Mouse (Mus musculus): Measurements from ENCODE around the gene Ccer2. TPM values are rescaled to one million over a fixed set of nuclear protein-coding genes. Genes with fewer than 3 reads are reported as not detected.
A peak's percentile ranks its signal among the peaks of the same experiment; 100 is the strongest.

The Ccer2 gene
- polyA plus RNA-seq, 1 experiment from 2014 or later = not detected

DNA sequence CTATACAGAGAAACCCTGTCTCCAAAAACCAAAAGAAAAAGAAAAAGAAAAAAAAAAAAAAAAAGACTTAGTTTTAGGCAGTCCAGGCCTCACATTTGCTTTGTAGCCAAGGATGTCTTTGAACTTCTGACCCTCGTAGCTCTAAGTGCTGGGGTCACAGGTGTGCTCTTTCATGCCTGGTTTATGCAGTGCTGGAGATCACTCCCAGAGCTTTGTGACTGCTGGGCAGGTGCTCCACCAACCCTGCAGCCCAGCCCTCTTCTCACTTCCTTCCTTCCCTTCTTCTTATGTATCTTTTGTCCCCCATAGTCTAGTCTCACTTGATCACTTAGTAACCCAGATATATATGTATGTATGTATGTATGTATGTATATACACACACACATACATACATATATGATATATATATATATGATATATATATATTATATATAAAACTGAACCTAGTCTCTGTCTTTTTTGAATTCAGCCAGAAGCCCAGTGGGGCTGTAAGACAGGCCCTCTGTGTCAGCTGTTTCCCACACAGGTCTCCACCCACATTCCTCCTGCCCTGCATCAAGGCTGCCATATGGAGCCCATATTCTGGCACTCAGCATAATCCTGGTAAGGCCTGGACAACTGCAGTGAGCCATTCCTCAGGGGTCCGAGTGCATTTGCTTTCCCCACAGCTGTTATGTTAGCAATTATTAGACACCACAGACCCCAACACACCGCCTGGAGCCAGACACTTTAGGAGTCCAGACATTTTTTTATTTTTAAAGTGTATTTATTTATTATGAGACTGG is 35.0 kb upstream of the Ccer2 start:
- no peak overlapping the region for H3K27ac ChIP-seq (ENCODE audit: low read length)
- WGBS (ENCODE audit: insufficient replicate concordance) = 69% methylated on average over 3 of the region's 3 CpGs
- no peak overlapping the region for H3K4me2 ChIP-seq (ENCODE audit: low read depth, low read length)
- no peaks in the 10 kb centered on the region for H3K36me3 ChIP-seq (ENCODE audit: control insufficient read depth, insufficient read depth)
- H3K4me3 ChIP-seq (ENCODE audit: low read depth, low read length) = no peak overlapping the region
- H3K9ac ChIP-seq (ENCODE audit: low read depth, low read length) = no peak overlapping the region
- ATAC-seq (ENCODE audit: low read depth) = no peak
- H3K4me1 ChIP-seq (ENCODE audit: control insufficient read depth, low read depth, low read length) = no peaks in the 10 kb centered on the region
- H3K27me3 ChIP-seq (ENCODE audit: control insufficient read depth, insufficient read depth, low read depth, low read length) = no peaks in the 10 kb centered on the region
- H3K9me3 ChIP-seq (replicated peaks; ENCODE audit: control insufficient read depth, low read length) = no peaks in the 10 kb centered on the region

DNA sequence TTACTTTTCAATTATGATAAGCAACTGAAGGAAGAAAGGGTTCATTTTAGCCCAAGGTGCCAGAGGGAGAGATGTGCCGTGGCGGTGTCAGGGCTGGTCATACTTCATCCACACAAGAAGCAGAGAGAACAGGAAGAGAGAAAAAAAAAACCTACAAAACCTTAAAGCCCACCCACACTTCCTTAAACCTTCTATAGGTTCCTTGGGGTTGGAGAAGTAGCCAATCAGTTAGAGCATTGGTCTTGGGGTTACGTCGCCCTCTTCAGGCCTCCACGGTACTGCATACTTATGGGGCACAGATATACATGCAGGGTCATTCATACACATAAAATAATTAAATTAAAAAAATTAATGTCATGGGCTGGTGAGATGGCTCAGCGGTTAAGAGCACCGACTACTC is 33.9 kb upstream of the Ccer2 start:
- 82% methylated on average over 7 of the region's 7 CpGs for WGBS (ENCODE audit: insufficient replicate concordance)
- Histone ChIP-seq H3K27ac (ENCODE audit: low read length) (no peak overlapping the region), H3K9me3 (replicated peaks; ENCODE audit: control insufficient read depth, low read length) (no peaks in the 10 kb centered on the region), H3K27me3 (ENCODE audit: control insufficient read depth, insufficient read depth, low read depth, low read length) (no peaks in the 10 kb centered on the region), H3K4me2 (ENCODE audit: low read depth, low read length) (no peak overlapping the region), H3K4me1 (ENCODE audit: control insufficient read depth, low read depth, low read length) (no peaks in the 10 kb centered on the region), H3K36me3 (ENCODE audit: control insufficient read depth, insufficient read depth) (no peaks in the 10 kb centered on the region), H3K4me3 (ENCODE audit: low read depth, low read length) (no peak overlapping the region), H3K9ac (ENCODE audit: low read depth, low read length) (no peak overlapping the region)
- no peak for ATAC-seq (ENCODE audit: low read depth)

DNA sequence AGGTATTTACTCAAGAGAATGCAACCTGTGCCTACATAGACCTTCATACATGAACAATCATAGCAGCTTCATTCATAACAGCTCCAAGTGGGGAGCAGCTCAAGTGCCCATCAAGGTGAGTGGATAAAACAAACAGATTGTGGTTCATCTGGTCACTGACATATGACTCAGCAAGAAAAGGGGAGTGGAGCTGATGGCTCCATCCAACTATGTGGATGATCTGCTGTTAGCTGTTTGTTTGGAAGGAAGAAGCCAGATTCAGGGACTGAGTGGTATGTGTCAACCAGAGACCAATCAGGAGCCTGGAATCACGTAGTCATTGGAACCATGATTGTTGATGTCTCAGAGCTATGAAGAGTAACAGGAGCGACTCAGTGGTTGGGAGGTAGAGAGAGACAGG is 31.4 kb upstream of the Ccer2 start:
- Histone ChIP-seq H3K4me2 (ENCODE audit: low read depth, low read length) (no peak overlapping the region), H3K27me3 (ENCODE audit: control insufficient read depth, insufficient read depth, low read depth, low read length) (no peaks in the 10 kb centered on the region), H3K27ac (ENCODE audit: low read length) (no peak overlapping the region), H3K4me3 (ENCODE audit: low read depth, low read length) (no peak overlapping the region), H3K36me3 (ENCODE audit: control insufficient read depth, insufficient read depth) (no peaks in the 10 kb centered on the region), H3K9me3 (replicated peaks; ENCODE audit: control insufficient read depth, low read length) (no peaks in the 10 kb centered on the region), H3K4me1 (ENCODE audit: control insufficient read depth, low read depth, low read length) (no peaks in the 10 kb centered on the region), H3K9ac (ENCODE audit: low read depth, low read length) (no peak overlapping the region)
- no peak for ATAC-seq (ENCODE audit: low read depth)
- WGBS (ENCODE audit: insufficient replicate concordance) = 72% methylated on average over 2 of the region's 2 CpGs

DNA sequence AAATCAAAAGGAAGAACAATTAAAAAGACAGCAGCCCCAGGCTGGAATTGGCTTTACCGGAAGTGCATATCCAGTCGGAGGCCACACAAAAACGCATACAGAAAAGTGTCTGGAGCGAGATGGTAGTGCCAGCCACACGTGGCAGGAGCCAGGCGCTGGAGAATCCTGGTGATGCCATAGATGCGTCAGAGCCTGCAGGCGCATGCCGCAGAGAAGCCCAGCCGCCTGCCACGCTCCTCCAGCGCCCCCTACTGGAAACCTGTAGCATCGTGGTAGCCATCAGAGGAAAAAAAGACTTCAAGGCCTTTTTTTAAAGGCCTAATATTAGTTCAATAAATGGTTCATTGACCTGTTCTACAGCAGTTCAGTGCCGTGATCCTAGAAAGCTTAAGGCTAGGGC is 29.4 kb upstream of the Ccer2 start:
- Histone ChIP-seq H3K9me3 (replicated peaks; ENCODE audit: control insufficient read depth, low read length) (no peaks in the 10 kb centered on the region), H3K4me3 (ENCODE audit: low read depth, low read length) (no peak overlapping the region), H3K27me3 (ENCODE audit: control insufficient read depth, insufficient read depth, low read depth, low read length) (no peaks in the 10 kb centered on the region), H3K4me1 (ENCODE audit: control insufficient read depth, low read depth, low read length) (no peaks in the 10 kb centered on the region), H3K4me2 (ENCODE audit: low read depth, low read length) (no peak overlapping the region), H3K36me3 (ENCODE audit: control insufficient read depth, insufficient read depth) (no peaks in the 10 kb centered on the region), H3K27ac (ENCODE audit: low read length) (no peak overlapping the region), H3K9ac (ENCODE audit: low read depth, low read length) (no peak overlapping the region)
- ATAC-seq (ENCODE audit: low read depth) = no peak
- 7% methylated on average over 14 of the region's 14 CpGs for WGBS (ENCODE audit: insufficient replicate concordance)

DNA sequence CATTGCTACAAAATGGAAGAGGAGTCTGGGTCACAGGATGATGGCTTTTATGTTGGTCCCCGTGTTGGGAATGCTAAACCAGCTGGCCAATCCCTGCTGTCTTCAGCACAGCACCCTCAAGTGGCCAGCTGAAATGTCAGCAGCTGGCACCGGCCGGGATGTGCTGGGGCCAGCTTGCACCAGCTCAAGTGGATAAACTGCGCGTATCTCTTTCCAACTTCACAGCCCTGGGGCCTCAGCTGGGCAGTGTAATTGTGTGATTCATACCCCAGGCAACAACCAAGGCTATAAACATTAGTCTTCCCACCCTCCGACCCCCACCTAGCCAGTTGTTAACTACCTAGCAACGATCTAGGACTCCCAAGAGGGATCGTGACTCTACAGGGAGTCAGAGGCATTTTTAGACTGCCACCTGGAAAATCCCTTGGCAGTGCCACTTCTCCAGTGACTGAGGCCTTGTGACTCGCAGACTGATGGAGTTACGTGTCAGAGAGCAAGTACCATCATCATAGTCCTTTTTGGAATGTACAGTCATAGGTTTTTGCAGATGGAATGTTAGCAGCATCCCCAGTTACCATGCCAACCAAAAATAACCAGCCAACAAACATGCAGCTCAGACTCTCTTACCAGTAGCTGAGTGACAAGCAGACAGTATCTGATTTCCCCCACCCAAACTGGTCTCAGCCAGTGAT is 28.2 kb upstream of the Ccer2 start:
- 54% methylated on average over 10 of the region's 10 CpGs for WGBS (ENCODE audit: insufficient replicate concordance)
- Histone ChIP-seq H3K4me2 (ENCODE audit: low read depth, low read length) (no peak overlapping the region), H3K4me3 (ENCODE audit: low read depth, low read length) (no peak overlapping the region), H3K36me3 (ENCODE audit: control insufficient read depth, insufficient read depth) (no peaks in the 10 kb centered on the region), H3K27ac (ENCODE audit: low read length) (no peak overlapping the region), H3K9ac (ENCODE audit: low read depth, low read length) (no peak overlapping the region), H3K27me3 (ENCODE audit: control insufficient read depth, insufficient read depth, low read depth, low read length) (peaks cover 5% of the 10 kb centered on the region; the same call in 1 of the 2 replicates), H3K4me1 (ENCODE audit: control insufficient read depth, low read depth, low read length) (peaks cover 5% of the 10 kb centered on the region), H3K9me3 (replicated peaks; ENCODE audit: control insufficient read depth, low read length) (no peaks in the 10 kb centered on the region)
- ATAC-seq (ENCODE audit: low read depth) = no peak

DNA sequence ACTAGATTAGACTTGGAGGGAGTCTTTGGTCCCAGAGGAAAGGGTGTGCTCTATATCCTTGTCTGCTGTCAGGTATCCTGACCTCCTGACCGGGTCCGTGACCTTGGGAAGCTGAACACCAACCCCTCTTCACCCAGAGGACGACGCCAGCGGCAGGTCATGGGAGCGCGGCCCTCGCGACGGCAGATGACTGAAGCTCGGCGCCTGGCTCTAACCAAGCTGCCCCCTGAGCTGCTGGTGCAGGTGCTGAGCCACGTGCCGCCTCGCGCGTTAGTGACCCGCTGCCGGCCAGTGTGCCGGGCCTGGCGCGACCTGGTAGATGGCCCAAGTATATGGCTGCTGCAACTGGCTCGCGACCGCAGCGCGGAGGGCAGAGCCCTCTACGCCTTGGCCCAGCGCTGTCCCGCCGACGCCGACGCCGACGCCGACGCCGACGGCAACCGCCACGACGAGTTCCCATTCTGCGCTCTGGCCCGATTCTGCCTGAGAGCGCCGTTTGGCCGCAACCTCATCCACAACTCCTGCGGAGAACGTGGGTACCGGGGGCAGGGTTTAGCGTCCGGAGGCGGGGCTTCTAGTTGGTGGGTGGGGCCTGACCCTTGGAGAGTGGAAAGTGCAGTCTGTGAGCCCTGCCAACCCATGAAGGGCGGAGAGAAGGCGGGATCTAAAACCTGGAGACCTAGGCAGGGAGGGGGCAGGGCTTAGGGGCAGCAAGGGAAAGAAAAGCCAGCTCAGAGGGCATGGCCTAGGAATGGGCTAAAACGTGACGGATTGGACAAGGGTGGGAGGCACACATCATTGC is 23.4 kb upstream of the Ccer2 start:
- H3K36me3 ChIP-seq (ENCODE audit: control insufficient read depth, insufficient read depth) = no peaks in the 10 kb centered on the region
- H3K9ac ChIP-seq (ENCODE audit: low read depth, low read length) = peak overlapping the region; percentile 18; the same call in 1 of the 2 replicates
- no peaks in the 10 kb centered on the region for H3K9me3 ChIP-seq (replicated peaks; ENCODE audit: control insufficient read depth, low read length)
- H3K4me1 ChIP-seq (ENCODE audit: control insufficient read depth, low read depth, low read length) = peaks cover 9% of the 10 kb centered on the region
- peak; percentile 93 for ATAC-seq (ENCODE audit: low read depth)
- peaks cover 5% of the 10 kb centered on the region; the same call in 1 of the 2 replicates for H3K27me3 ChIP-seq (ENCODE audit: control insufficient read depth, insufficient read depth, low read depth, low read length)
- H3K4me3 ChIP-seq (ENCODE audit: low read depth, low read length) = peak overlapping the region; percentile 58
- peak overlapping the region; percentile 81 for H3K4me2 ChIP-seq (ENCODE audit: low read depth, low read length)
- WGBS (ENCODE audit: insufficient replicate concordance) = 5% methylated on average over 58 of the region's 58 CpGs
- no peak overlapping the region for H3K27ac ChIP-seq (ENCODE audit: low read length)

DNA sequence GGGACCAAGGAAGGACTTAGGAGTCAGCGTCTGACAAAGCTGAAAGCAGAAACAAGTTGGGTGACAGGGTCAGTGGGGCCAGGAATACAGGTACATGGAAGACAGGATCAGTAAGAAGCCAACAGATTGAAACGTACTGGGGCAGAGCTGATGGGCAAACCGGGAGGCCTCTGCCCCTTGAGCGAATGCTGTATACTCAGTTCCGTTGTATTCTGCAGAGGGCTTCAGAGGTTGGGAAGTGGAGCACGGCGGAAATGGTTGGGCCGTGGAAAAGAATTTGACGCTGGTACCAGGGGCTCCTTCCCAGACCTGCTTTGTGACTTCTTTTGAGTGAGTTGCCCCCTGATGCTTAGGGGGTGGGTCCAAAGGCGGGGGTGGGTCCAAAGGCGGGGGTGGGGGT is 22.8 kb upstream of the Ccer2 start:
- ATAC-seq (ENCODE audit: low read depth) = no peak; the same call in 1 of the 2 replicates
- H3K27ac ChIP-seq (ENCODE audit: low read length) = no peak overlapping the region
- no peaks in the 10 kb centered on the region for H3K36me3 ChIP-seq (ENCODE audit: control insufficient read depth, insufficient read depth)
- peak overlapping the region; percentile 81 for H3K4me2 ChIP-seq (ENCODE audit: low read depth, low read length)
- H3K9ac ChIP-seq (ENCODE audit: low read depth, low read length) = no peak overlapping the region
- peaks cover 5% of the 10 kb centered on the region; the same call in 1 of the 2 replicates for H3K27me3 ChIP-seq (ENCODE audit: control insufficient read depth, insufficient read depth, low read depth, low read length)
- peaks cover 9% of the 10 kb centered on the region for H3K4me1 ChIP-seq (ENCODE audit: control insufficient read depth, low read depth, low read length)
- H3K9me3 ChIP-seq (replicated peaks; ENCODE audit: control insufficient read depth, low read length) = no peaks in the 10 kb centered on the region
- peak overlapping the region; percentile 58 for H3K4me3 ChIP-seq (ENCODE audit: low read depth, low read length)
- WGBS (ENCODE audit: insufficient replicate concordance) = 12% methylated on average over 11 of the region's 11 CpGs

DNA sequence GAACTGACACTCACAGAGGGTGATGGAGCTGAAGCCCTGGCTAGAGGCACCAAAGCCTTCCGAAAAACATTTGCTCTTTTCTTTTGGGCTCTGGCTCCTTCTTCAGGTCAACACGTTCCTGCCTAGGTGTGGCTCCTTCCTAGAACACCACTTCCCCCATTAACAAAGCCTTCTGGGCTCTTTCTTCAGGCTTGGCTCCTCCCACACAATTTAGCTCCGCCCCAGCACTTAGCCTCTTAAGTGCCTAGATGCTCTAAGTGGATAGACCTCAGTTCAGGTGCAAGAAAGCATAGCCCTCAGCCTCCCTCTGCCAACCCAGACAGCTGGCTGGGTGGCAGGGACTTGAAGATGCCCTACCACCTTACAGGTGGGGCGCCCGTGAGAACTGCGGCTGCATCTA is 20.3 kb upstream of the Ccer2 start:
- H3K4me2 ChIP-seq (ENCODE audit: low read depth, low read length) = no peak overlapping the region
- no peak for ATAC-seq (ENCODE audit: low read depth)
- no peak overlapping the region for H3K9ac ChIP-seq (ENCODE audit: low read depth, low read length)
- no peak overlapping the region for H3K27ac ChIP-seq (ENCODE audit: low read length)
- WGBS (ENCODE audit: insufficient replicate concordance) = 68% methylated on average over 6 of the region's 6 CpGs
- H3K9me3 ChIP-seq (replicated peaks; ENCODE audit: control insufficient read depth, low read length) = no peaks in the 10 kb centered on the region
- H3K27me3 ChIP-seq (ENCODE audit: control insufficient read depth, insufficient read depth, low read depth, low read length) = peaks cover 5% of the 10 kb centered on the region; the same call in 1 of the 2 replicates
- H3K4me3 ChIP-seq (ENCODE audit: low read depth, low read length) = no peak overlapping the region
- H3K4me1 ChIP-seq (ENCODE audit: control insufficient read depth, low read depth, low read length) = peaks cover 10% of the 10 kb centered on the region
- H3K36me3 ChIP-seq (ENCODE audit: control insufficient read depth, insufficient read depth) = no peaks in the 10 kb centered on the region

Data from liver, embryonic 16.5 days (tissue).